Mouse (Mus musculus): Measurements from ENCODE around the gene Bclaf1. TPM values are rescaled to one million over a fixed set of nuclear protein-coding genes. Genes with fewer than 3 reads are reported as not detected.

Bclaf1 gene
- polyA plus RNA-seq, 1 experiment from 2014 or later, result 103 TPM

- peak; percentile 84; the same call in 1 of the 2 replicates for ATAC-seq (ENCODE audit: insufficient read depth, low FRiP score)
- Histone ChIP-seq H3K36me3 (ENCODE audit: control insufficient read depth, insufficient read depth, low read length) (no peaks in the 10 kb centered on the region), H3K27ac (ENCODE audit: low read length) (no peak overlapping the region), H3K9me3 (replicated peaks; ENCODE audit: control insufficient read depth, low read length) (no peaks in the 10 kb centered on the region), H3K27me3 (ENCODE audit: control insufficient read depth, insufficient read depth, low read length) (no peaks in the 10 kb centered on the region), H3K4me3 (replicated peaks; ENCODE audit: low read length) (no peak overlapping the region), H3K4me1 (ENCODE audit: control insufficient read depth, insufficient read depth, low read length) (peaks cover 16% of the 10 kb centered on the region), H3K9ac (ENCODE audit: low read length) (no peak overlapping the region), H3K4me2 (ENCODE audit: low read depth, low read length) (no peak overlapping the region)
- 12% methylated on average over 10 of the region's 10 CpGs for WGBS
Observed at GRCm38 (mm10) chr10:20285289-20285975, 26.8 kb upstream of the Bclaf1 start.

DNA sequence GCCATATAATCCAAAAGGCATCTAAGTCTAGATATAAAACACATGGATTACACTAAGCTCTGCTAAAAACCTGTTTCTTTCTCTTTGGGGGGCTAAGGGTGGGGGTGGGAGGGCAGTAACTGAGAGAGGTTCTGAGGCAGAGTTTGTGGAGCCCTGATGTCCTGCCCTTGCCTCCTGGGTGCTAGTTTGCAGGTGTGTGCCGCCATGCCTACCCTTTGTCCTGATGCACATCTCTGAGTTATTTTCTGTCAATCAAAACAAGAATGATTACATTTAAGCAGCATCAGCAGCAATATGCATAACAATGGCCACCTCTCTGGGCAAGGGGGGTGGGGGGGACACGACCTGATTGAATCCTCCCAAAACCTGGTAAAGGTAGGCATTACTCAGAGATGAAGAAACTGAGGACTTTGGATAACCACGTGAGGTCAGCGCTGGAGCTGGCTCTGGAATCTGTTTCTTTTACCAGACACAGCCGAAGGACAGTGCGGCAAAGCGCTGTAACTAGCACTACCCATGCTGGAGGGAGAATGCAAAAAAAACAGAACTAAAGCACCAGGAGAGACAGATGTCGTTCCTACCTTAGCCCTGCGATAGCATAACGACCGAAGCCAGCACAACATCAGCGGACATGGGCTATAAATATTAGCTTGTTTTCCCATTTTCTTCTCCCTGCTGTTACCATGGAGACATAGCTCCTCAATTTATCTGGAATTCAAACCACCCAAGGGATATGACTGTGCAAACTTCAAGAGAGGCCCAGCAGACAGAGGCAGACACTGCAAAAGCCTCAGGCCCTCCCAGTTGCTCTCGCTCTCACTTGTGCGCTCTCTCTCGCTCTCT lies 26.1 kb upstream of the Bclaf1 start:
- Histone ChIP-seq H3K27me3 (ENCODE audit: control insufficient read depth, insufficient read depth, low read length) (no peaks in the 10 kb centered on the region), H3K4me1 (ENCODE audit: control insufficient read depth, insufficient read depth, low read length) (peaks cover 16% of the 10 kb centered on the region), H3K4me3 (replicated peaks; ENCODE audit: low read length) (no peak overlapping the region), H3K9ac (ENCODE audit: low read length) (0 out of 2 replicates have a peak overlapping the region, but pooled peaks have one; percentile 0), H3K4me2 (ENCODE audit: low read depth, low read length) (0 out of 2 replicates have a peak overlapping the region, but pooled peaks have one; percentile 22), H3K27ac (ENCODE audit: low read length) (no peak overlapping the region), H3K36me3 (ENCODE audit: control insufficient read depth, insufficient read depth, low read length) (no peaks in the 10 kb centered on the region), H3K9me3 (replicated peaks; ENCODE audit: control insufficient read depth, low read length) (no peaks in the 10 kb centered on the region)
- 29% methylated on average over 15 of the region's 15 CpGs for WGBS
- 0 out of 2 replicates have a peak, but pooled peaks have one; percentile 32 for ATAC-seq (ENCODE audit: insufficient read depth, low FRiP score)

- 57% methylated on average over 6 of the region's 6 CpGs for WGBS
- ATAC-seq (ENCODE audit: insufficient read depth, low FRiP score), result no peak
- no peak overlapping the region for H3K4me3 ChIP-seq (replicated peaks; ENCODE audit: low read length)
- H3K36me3 ChIP-seq (ENCODE audit: control insufficient read depth, insufficient read depth, low read length), result no peaks in the 10 kb centered on the region
- no peak overlapping the region for H3K4me2 ChIP-seq (ENCODE audit: low read depth, low read length)
- H3K9ac ChIP-seq (ENCODE audit: low read length), result no peak overlapping the region
- no peaks in the 10 kb centered on the region for H3K9me3 ChIP-seq (replicated peaks; ENCODE audit: control insufficient read depth, low read length)
- no peak overlapping the region for H3K27ac ChIP-seq (ENCODE audit: low read length)
- H3K4me1 ChIP-seq (ENCODE audit: control insufficient read depth, insufficient read depth, low read length), result peaks cover 16% of the 10 kb centered on the region
- H3K27me3 ChIP-seq (ENCODE audit: control insufficient read depth, insufficient read depth, low read length), result no peaks in the 10 kb centered on the region
Observed at GRCm38 (mm10) chr10:20287369-20287768, 24.9 kb upstream of the Bclaf1 start.

GRCm38 (mm10) chr10:20290467-20290883 lies 21.8 kb upstream of the Bclaf1 start:
- ATAC-seq (ENCODE audit: insufficient read depth, low FRiP score), result peak; percentile 31; the same call in 1 of the 2 replicates
- no peaks in the 10 kb centered on the region for H3K27me3 ChIP-seq (ENCODE audit: control insufficient read depth, insufficient read depth, low read length)
- H3K4me1 ChIP-seq (ENCODE audit: control insufficient read depth, insufficient read depth, low read length), result peaks cover 14% of the 10 kb centered on the region
- peak overlapping the region; percentile 25; the same call in 1 of the 2 replicates for H3K4me3 ChIP-seq (replicated peaks; ENCODE audit: low read length)
- H3K9ac ChIP-seq (ENCODE audit: low read length), result peak overlapping the region; percentile 43; the same call in 1 of the 2 replicates
- H3K27ac ChIP-seq (ENCODE audit: low read length), result no peak overlapping the region
- H3K4me2 ChIP-seq (ENCODE audit: low read depth, low read length), result peak overlapping the region; percentile 49
- H3K36me3 ChIP-seq (ENCODE audit: control insufficient read depth, insufficient read depth, low read length), result no peaks in the 10 kb centered on the region
- 19% methylated on average over 11 of the region's 11 CpGs for WGBS
- no peaks in the 10 kb centered on the region for H3K9me3 ChIP-seq (replicated peaks; ENCODE audit: control insufficient read depth, low read length)

DNA sequence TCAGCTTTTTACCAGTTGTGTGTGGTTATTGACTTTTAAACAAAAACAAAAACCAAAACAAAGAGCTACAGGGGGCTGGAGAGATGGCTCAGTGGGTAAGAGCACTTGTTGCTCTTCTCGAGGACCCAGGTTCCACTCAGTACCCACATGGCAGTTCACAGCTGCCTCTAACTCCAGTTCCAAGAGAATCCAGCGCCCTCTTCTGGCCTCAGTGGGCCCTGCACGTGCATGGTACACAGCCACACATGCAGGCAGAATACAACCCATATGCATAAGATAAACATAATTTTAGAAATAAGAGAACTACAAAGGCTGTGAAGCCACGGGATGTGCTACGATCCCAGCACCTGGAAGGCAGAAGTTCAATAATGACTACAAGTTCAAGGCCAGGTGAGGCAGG lies 16.3 kb upstream of the Bclaf1 start:
- Histone ChIP-seq H3K4me1 (ENCODE audit: control insufficient read depth, insufficient read depth, low read length) (no peaks in the 10 kb centered on the region), H3K36me3 (ENCODE audit: control insufficient read depth, insufficient read depth, low read length) (no peaks in the 10 kb centered on the region), H3K9ac (ENCODE audit: low read length) (no peak overlapping the region), H3K4me2 (ENCODE audit: low read depth, low read length) (no peak overlapping the region), H3K27ac (ENCODE audit: low read length) (no peak overlapping the region), H3K4me3 (replicated peaks; ENCODE audit: low read length) (no peak overlapping the region), H3K27me3 (ENCODE audit: control insufficient read depth, insufficient read depth, low read length) (no peaks in the 10 kb centered on the region), H3K9me3 (replicated peaks; ENCODE audit: control insufficient read depth, low read length) (no peaks in the 10 kb centered on the region)
- 76% methylated on average over 5 of the region's 5 CpGs for WGBS
- ATAC-seq (ENCODE audit: insufficient read depth, low FRiP score), result no peak

DNA sequence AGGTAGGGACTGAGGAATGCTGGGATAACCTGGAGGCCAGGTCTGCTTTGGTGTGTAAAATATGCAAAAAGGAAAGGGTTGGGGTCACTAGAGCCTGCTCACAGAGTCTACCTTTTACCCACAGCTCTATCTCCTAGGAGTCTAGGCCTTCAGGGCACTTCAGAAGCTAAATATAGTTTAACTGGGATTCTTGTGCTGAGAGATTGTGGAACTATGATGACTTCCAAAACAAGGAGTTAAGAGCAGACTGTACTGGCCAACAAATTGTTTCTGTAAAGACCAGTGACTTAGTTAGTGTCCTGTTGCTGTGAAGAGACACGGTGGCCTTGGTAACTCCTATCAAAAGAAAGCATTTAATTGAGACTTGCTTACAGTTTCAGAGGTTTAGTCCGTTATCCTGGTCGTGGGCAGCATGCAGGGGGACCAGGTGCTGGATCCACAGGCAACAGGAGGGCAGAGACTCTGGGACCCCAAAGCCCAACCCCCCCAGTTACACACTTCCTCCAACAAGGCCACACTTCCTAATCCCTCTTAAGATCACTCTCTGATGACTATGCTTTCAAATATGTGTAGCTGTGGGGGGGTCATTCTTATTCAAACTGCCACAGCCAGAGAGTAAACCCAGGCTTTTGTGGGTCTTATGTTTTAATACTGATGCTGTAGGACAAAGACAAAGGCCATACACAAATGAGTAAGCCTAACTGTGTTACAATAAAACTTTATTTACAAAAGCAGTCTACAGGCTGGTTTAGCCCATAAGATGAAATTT lies 13.9 kb upstream of the Bclaf1 start:
- no peaks in the 10 kb centered on the region for H3K36me3 ChIP-seq (ENCODE audit: control insufficient read depth, insufficient read depth, low read length)
- ATAC-seq (ENCODE audit: insufficient read depth, low FRiP score), result no peak

DNA sequence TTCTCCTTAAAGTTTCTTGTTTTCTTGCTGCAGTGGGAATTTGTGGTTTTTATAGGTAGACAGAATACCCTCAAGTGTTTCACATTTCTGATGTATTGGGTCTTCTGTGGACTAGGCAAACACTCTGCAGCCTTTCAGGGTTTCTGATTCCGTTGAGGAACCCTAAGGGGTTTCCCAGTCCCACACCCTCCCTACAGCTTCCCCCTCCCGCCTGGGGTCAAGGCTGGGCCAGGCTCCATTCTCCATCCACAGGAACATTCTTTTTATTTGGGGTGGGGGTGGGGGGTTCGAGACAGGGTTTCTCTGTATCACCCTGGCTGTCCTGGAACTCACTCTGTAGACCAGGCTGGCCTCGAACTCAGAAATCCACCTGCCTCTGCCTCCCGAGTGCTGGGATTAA lies 13.2 kb upstream of the Bclaf1 start:
- Histone ChIP-seq H3K27me3 (ENCODE audit: control insufficient read depth, insufficient read depth, low read length) (no peaks in the 10 kb centered on the region), H3K9ac (ENCODE audit: low read length) (no peak overlapping the region), H3K36me3 (ENCODE audit: control insufficient read depth, insufficient read depth, low read length) (no peaks in the 10 kb centered on the region), H3K4me3 (replicated peaks; ENCODE audit: low read length) (no peak overlapping the region), H3K4me1 (ENCODE audit: control insufficient read depth, insufficient read depth, low read length) (no peaks in the 10 kb centered on the region), H3K27ac (ENCODE audit: low read length) (no peak overlapping the region), H3K9me3 (replicated peaks; ENCODE audit: control insufficient read depth, low read length) (no peaks in the 10 kb centered on the region), H3K4me2 (ENCODE audit: low read depth, low read length) (no peak overlapping the region)
- 72% methylated on average over 5 of the region's 5 CpGs for WGBS
- no peak for ATAC-seq (ENCODE audit: insufficient read depth, low FRiP score)

More for the DNA sequence above, 13.9 kb upstream of the Bclaf1 start:
- no peaks in the 10 kb centered on the region for H3K4me1 ChIP-seq (ENCODE audit: control insufficient read depth, insufficient read depth, low read length)
- H3K9ac ChIP-seq (ENCODE audit: low read length), result no peak overlapping the region
- H3K27me3 ChIP-seq (ENCODE audit: control insufficient read depth, insufficient read depth, low read length), result no peaks in the 10 kb centered on the region
- no peak overlapping the region for H3K27ac ChIP-seq (ENCODE audit: low read length)
- H3K4me3 ChIP-seq (replicated peaks; ENCODE audit: low read length), result no peak overlapping the region
- H3K4me2 ChIP-seq (ENCODE audit: low read depth, low read length), result no peak overlapping the region
- H3K9me3 ChIP-seq (replicated peaks; ENCODE audit: control insufficient read depth, low read length), result no peaks in the 10 kb centered on the region
- WGBS, result 61% methylated on average over 3 of the region's 3 CpGs

GRCm38 (mm10) chr10:20310969-20311769 lies 1.1 kb upstream of the Bclaf1 start:
- 40% methylated on average over 11 of the region's 11 CpGs for WGBS
- H3K27ac ChIP-seq (ENCODE audit: low read length), result peak overlapping the region; percentile 99
- peak overlapping the region; percentile 65 for H3K4me2 ChIP-seq (ENCODE audit: low read depth, low read length)
- ATAC-seq (ENCODE audit: insufficient read depth, low FRiP score), result no peak
- H3K9me3 ChIP-seq (replicated peaks; ENCODE audit: control insufficient read depth, low read length), result no peaks in the 10 kb centered on the region
- H3K4me3 ChIP-seq (replicated peaks; ENCODE audit: low read length), result peak overlapping the region; percentile 87
- H3K9ac ChIP-seq (ENCODE audit: low read length), result peak overlapping the region; percentile 82
- H3K4me1 ChIP-seq (ENCODE audit: control insufficient read depth, insufficient read depth, low read length), result peaks cover 12% of the 10 kb centered on the region; the same call in 1 of the 2 replicates
- H3K36me3 ChIP-seq (ENCODE audit: control insufficient read depth, insufficient read depth, low read length), result no peaks in the 10 kb centered on the region
- no peaks in the 10 kb centered on the region for H3K27me3 ChIP-seq (ENCODE audit: control insufficient read depth, insufficient read depth, low read length)

All from stomach, embryonic 16.5 days (tissue).